Mouse (Mus musculus): Measurements from ENCODE around the gene St3gal3. TPM values are rescaled to one million over a fixed set of nuclear protein-coding genes. Genes with fewer than 3 reads are reported as not detected.

Gene St3gal3
- total and polyA plus RNA-seq, 2 experiments = 27.9 to 44.9 TPM

GRCm38 (mm10) chr4:118031132-118031775 is 103.5 kb downstream of the St3gal3 start:
- no peak overlapping the region for H3K4me3 ChIP-seq (ENCODE audit: insufficient read depth, low read depth, low read length)
- H3K36me3 ChIP-seq (ENCODE audit: control insufficient read depth, insufficient read depth, low read length) = no peaks in the 10 kb centered on the region
- no peak overlapping the region for H3K9ac ChIP-seq (ENCODE audit: low read depth, low read length)
- WGBS = 30% methylated on average over 6 of the region's 6 CpGs
- peak; percentile 62 for DNase-seq (ENCODE audit: extremely low read depth, low read depth, low spot score)
- H3K27ac ChIP-seq (replicated peaks; ENCODE audit: insufficient read depth, low read depth, low read length) = peak overlapping the region; percentile 22; the same call in 1 of the 2 replicates
- TF ChIP-seq CTCF (IDR thresholded peaks at IDR 0.05; ENCODE audit: low read depth, low read length) (no peak), POLR2A (IDR thresholded peaks at IDR 0.05; ENCODE audit: extremely low read depth, insufficient read depth, low read length) (no peak)
- H3K4me1 ChIP-seq (ENCODE audit: control insufficient read depth, insufficient read depth, low read length) = peaks cover 18% of the 10 kb centered on the region
- H3K79me2 ChIP-seq (ENCODE audit: control insufficient read depth, insufficient read depth, low read length) = peaks cover 20% of the 10 kb centered on the region; the same call in 1 of the 2 replicates
- no peaks in the 10 kb centered on the region for H3K27me3 ChIP-seq (ENCODE audit: control insufficient read depth, insufficient read depth, low read length)

GRCm38 (mm10) chr4:118030330-118030729 is 104.4 kb downstream of the St3gal3 start:
- 91% methylated on average over 5 of the region's 5 CpGs for WGBS
- Histone ChIP-seq H3K36me3 (ENCODE audit: control insufficient read depth, insufficient read depth, low read length) (no peaks in the 10 kb centered on the region), H3K4me3 (ENCODE audit: insufficient read depth, low read depth, low read length) (no peak overlapping the region), H3K4me1 (ENCODE audit: control insufficient read depth, insufficient read depth, low read length) (peaks cover 18% of the 10 kb centered on the region), H3K79me2 (ENCODE audit: control insufficient read depth, insufficient read depth, low read length) (peaks cover 25% of the 10 kb centered on the region; the same call in 1 of the 2 replicates), H3K27ac (replicated peaks; ENCODE audit: insufficient read depth, low read depth, low read length) (no peak overlapping the region), H3K27me3 (ENCODE audit: control insufficient read depth, insufficient read depth, low read length) (no peaks in the 10 kb centered on the region), H3K9ac (ENCODE audit: low read depth, low read length) (no peak overlapping the region)
- TF ChIP-seq CTCF (IDR thresholded peaks at IDR 0.05; ENCODE audit: low read depth, low read length) = no peak
- no peak for TF ChIP-seq POLR2A (IDR thresholded peaks at IDR 0.05; ENCODE audit: extremely low read depth, insufficient read depth, low read length)
- no peak for DNase-seq (ENCODE audit: extremely low read depth, low read depth, low spot score)

GRCm38 (mm10) chr4:118029892-118030291 is 104.8 kb downstream of the St3gal3 start:
- WGBS = 85% methylated on average over 6 of the region's 6 CpGs
- peaks cover under 1% of the 10 kb centered on the region; the same call in 1 of the 2 replicates for H3K36me3 ChIP-seq (ENCODE audit: control insufficient read depth, insufficient read depth, low read length)
- H3K27ac ChIP-seq (replicated peaks; ENCODE audit: insufficient read depth, low read depth, low read length) = no peak overlapping the region
- no peaks in the 10 kb centered on the region for H3K27me3 ChIP-seq (ENCODE audit: control insufficient read depth, insufficient read depth, low read length)
- peaks cover 29% of the 10 kb centered on the region; the same call in 1 of the 2 replicates for H3K79me2 ChIP-seq (ENCODE audit: control insufficient read depth, insufficient read depth, low read length)
- DNase-seq (ENCODE audit: extremely low read depth, low read depth, low spot score) = no peak
- H3K4me3 ChIP-seq (ENCODE audit: insufficient read depth, low read depth, low read length) = no peak overlapping the region
- H3K9ac ChIP-seq (ENCODE audit: low read depth, low read length) = no peak overlapping the region
- peaks cover 18% of the 10 kb centered on the region for H3K4me1 ChIP-seq (ENCODE audit: control insufficient read depth, insufficient read depth, low read length)
- TF ChIP-seq POLR2A (IDR thresholded peaks at IDR 0.05; ENCODE audit: extremely low read depth, insufficient read depth, low read length) = no peak
- TF ChIP-seq CTCF (IDR thresholded peaks at IDR 0.05; ENCODE audit: low read depth, low read length) = no peak

- 95% methylated on average over 9 of the region's 9 CpGs for whole genome bisulfite sequencing
- no peak for TF ChIP-seq POLR2A (IDR thresholded peaks at IDR 0.05; ENCODE audit: extremely low read depth, insufficient read depth, low read length)
- TF ChIP-seq CTCF (IDR thresholded peaks at IDR 0.05; ENCODE audit: low read depth, low read length) = no peak
- Histone ChIP-seq H3K36me3 (ENCODE audit: control insufficient read depth, insufficient read depth, low read length) (peaks cover 3% of the 10 kb centered on the region; the same call in 1 of the 2 replicates), H3K4me1 (ENCODE audit: control insufficient read depth, insufficient read depth, low read length) (peaks cover 16% of the 10 kb centered on the region), H3K9ac (ENCODE audit: low read depth, low read length) (no peak overlapping the region), H3K79me2 (ENCODE audit: control insufficient read depth, insufficient read depth, low read length) (peaks cover 33% of the 10 kb centered on the region; the same call in 1 of the 2 replicates), H3K4me3 (ENCODE audit: insufficient read depth, low read depth, low read length) (no peak overlapping the region), H3K27ac (replicated peaks; ENCODE audit: insufficient read depth, low read depth, low read length) (no peak overlapping the region), H3K27me3 (ENCODE audit: control insufficient read depth, insufficient read depth, low read length) (no peaks in the 10 kb centered on the region)
- DNase-seq (ENCODE audit: extremely low read depth, low read depth, low spot score) = no peak
These were observed 105.7 kb downstream of the St3gal3 start for GRCm38 (mm10) chr4:118028994-118029393.

GRCm38 (mm10) chr4:118025931-118026330 is 108.8 kb downstream of the St3gal3 start:
- Histone ChIP-seq H3K9ac (ENCODE audit: low read depth, low read length) (no peak overlapping the region), H3K79me2 (ENCODE audit: control insufficient read depth, insufficient read depth, low read length) (peaks cover 31% of the 10 kb centered on the region; the same call in 1 of the 2 replicates), H3K36me3 (ENCODE audit: control insufficient read depth, insufficient read depth, low read length) (peaks cover 9% of the 10 kb centered on the region; the same call in 1 of the 2 replicates), H3K27ac (replicated peaks; ENCODE audit: insufficient read depth, low read depth, low read length) (no peak overlapping the region), H3K27me3 (ENCODE audit: control insufficient read depth, insufficient read depth, low read length) (no peaks in the 10 kb centered on the region), H3K4me1 (ENCODE audit: control insufficient read depth, insufficient read depth, low read length) (no peaks in the 10 kb centered on the region), H3K4me3 (ENCODE audit: insufficient read depth, low read depth, low read length) (no peak overlapping the region)
- no peak for DNase-seq (ENCODE audit: extremely low read depth, low read depth, low spot score)
- TF ChIP-seq CTCF (IDR thresholded peaks at IDR 0.05; ENCODE audit: low read depth, low read length) (no peak), POLR2A (IDR thresholded peaks at IDR 0.05; ENCODE audit: extremely low read depth, insufficient read depth, low read length) (no peak)
- WGBS = 81% methylated on average over 7 of the region's 7 CpGs

GRCm38 (mm10) chr4:118025381-118025780 is 109.3 kb downstream of the St3gal3 start:
- DNase-seq (ENCODE audit: extremely low read depth, low read depth, low spot score) = no peak
- H3K4me3 ChIP-seq (ENCODE audit: insufficient read depth, low read depth, low read length) = no peak overlapping the region
- no peaks in the 10 kb centered on the region for H3K4me1 ChIP-seq (ENCODE audit: control insufficient read depth, insufficient read depth, low read length)
- no peaks in the 10 kb centered on the region for H3K27me3 ChIP-seq (ENCODE audit: control insufficient read depth, insufficient read depth, low read length)
- no peak for TF ChIP-seq POLR2A (IDR thresholded peaks at IDR 0.05; ENCODE audit: extremely low read depth, insufficient read depth, low read length)
- no peak for TF ChIP-seq CTCF (IDR thresholded peaks at IDR 0.05; ENCODE audit: low read depth, low read length)
- 94% methylated on average over 7 of the region's 7 CpGs for WGBS
- H3K27ac ChIP-seq (replicated peaks; ENCODE audit: insufficient read depth, low read depth, low read length) = no peak overlapping the region
- no peak overlapping the region for H3K9ac ChIP-seq (ENCODE audit: low read depth, low read length)
- H3K79me2 ChIP-seq (ENCODE audit: control insufficient read depth, insufficient read depth, low read length) = peaks cover 36% of the 10 kb centered on the region; the same call in 1 of the 2 replicates
- H3K36me3 ChIP-seq (ENCODE audit: control insufficient read depth, insufficient read depth, low read length) = peaks cover 9% of the 10 kb centered on the region; the same call in 1 of the 2 replicates

All from liver, adult 2 months (tissue).